Mouse (Mus musculus) thymus, adult 18-20 months (tissue): ENCODE data around the gene Medag.

Experiments
- DNase-seq, 2 experiments: peaks; one replicate each; pipeline ENCODE4 v3.0.0; 2022; ENCODE audit warnings: mixed read lengths in 2 of 2

The Medag gene

GRCm38 (mm10) chr5:149430943-149431342 is 19.4 kb downstream of the Medag start:
- no peak for DNase-seq

DNA sequence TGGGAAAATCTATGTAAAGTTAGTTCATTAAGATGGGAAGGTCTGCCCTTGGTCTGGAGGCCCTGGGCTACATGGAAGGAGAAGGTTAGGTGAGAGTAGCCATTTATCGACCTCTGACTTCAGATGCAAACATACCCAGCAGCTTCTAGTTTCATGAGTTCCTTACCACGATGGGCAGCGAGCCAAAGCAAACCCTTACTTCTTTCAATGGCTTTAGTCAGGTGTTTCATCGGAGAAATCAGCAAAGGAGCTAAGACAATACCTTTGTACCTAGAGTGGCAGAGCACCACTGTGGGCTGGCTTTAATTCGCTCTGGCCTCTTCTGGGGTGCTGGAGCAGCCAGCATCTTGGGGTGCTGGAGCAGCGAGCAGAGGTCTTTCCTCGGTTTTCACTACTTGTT is 22.1 kb downstream of the Medag start:
- DNase-seq, result no peak

GRCm38 (mm10) chr5:149434141-149434690 is 22.7 kb downstream of the Medag start:
- no peak for DNase-seq

GRCm38 (mm10) chr5:149436541-149436940 is 25.0 kb downstream of the Medag start:
- DNase-seq, result no peak

DNA sequence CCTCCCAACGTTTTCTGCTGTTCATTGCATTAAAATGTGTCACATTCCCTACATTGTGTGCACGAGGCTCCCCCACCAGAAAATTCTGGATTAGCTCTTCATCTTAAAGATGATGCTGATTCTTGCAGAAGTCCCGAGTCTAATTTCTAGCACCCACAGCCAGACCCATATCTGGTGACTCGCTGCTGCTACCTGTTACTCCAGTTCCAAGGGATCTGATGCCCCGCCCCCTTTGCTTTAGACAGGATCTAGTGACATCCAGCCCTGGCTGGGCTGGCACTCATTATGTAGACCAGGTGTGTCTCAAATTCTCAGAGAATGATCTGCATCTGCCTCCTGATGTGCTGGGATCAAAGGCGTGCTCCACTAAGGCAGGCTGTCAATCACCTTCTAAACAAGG is 25.6 kb downstream of the Medag start:
- DNase-seq, result no peak

GRCm38 (mm10) chr5:149439531-149440179 is 28.1 kb downstream of the Medag start, which contains the start of gene Tex26:
Gene Tex26, plus strand, starts transcription at chr5:149439660.
- DNase-seq, result peak; percentile 63 to 67

- DNase-seq, result peak; percentile 51 to 67
Observed at GRCm38 (mm10) chr5:149440180-149440573, 28.6 kb downstream of the Medag start.

GRCm38 (mm10) chr5:149441646-149442276 is 30.2 kb downstream of the Medag start:
- no peak for DNase-seq

- no peak for DNase-seq
Observed at GRCm38 (mm10) chr5:149442277-149442660, 30.7 kb downstream of the Medag start.

DNA sequence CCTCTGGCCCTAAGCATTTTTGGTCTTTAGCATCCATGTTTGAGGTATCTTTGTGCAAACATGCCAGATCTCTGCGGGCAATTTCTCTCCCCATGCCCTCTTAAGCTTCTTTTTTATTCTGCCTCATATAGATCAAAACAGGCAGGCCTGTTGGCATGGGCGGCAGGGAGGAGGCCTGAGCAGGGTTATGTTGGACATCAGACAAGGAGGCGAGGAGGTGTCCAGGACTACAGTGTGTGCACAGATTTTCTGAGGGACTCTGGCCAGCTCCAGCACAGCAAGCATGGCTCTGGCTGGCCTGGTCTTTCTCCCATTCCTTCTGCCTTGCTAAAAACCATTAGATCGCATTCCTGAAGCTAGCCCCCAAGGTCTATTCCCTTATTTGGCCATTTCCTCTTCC is 32.9 kb downstream of the Medag start:
- DNase-seq, result no peak

GRCm38 (mm10) chr5:149446495-149446894 is 34.9 kb downstream of the Medag start:
- DNase-seq, result no peak

- no peak for DNase-seq
Observed at GRCm38 (mm10) chr5:149447733-149448132, 36.2 kb downstream of the Medag start.

DNA sequence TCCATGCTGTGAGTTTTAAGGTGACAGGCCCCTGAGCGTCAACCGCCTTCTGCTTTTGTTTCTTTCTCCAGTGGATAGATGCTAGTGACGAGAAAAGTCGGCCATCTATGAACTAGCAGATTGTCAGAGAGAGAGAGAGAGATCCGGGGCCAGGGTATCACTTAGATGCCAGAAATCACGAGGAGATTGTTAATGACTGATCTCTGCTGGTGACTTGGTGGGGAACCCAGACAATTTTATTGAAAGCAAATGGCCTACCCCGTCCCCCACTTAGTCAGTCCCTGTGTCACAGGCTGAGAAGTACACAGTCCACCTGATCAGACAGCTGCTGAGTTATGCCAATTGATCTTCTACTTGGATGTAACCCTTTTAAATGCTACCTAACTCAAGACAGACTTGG is 37.9 kb downstream of the Medag start:
- DNase-seq, result no peak

- no peak for DNase-seq
Observed at GRCm38 (mm10) chr5:149451209-149451681, 39.7 kb downstream of the Medag start.

DNA sequence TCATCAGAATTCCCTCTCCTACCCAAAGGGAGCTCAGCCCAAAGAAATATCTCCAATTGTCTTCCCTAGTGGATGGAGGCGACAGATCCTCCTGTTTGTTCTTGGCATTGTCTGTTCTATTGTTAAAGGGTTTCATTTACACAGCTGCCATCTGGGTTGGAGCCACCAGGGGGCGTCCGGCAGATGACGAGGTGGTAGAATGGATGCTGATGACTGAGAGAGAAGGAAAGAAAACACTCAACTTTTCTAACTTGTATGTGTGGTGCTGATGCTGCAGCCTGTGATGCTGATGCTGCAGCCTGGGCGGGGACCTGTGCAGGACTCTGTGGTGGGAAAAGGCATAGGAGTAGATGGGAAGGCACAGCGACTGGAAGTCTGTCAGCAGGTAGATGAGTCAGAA is 42.7 kb downstream of the Medag start:
- DNase-seq, result peak; percentile 43 to 55

DNA sequence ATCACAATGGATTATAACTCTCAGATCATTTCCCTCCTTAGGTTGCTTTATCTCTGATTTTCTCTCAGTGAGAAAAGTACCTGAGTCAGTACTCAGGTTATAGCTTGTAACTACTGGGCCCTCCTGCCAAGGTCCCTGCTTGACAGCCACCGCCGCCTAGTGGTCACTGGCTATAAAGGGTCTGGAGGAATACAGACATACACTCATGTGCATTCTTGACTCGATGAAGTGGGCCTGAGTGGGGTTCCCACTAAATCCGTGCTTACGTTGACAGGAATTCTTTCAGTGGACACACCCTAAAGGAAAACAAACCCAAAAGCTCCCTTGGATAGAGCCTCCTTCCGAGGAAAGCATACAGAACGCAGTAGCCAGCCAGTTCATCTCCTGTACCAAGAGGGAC is 45.0 kb downstream of the Medag start:
- no peak for DNase-seq

- DNase-seq, result no peak
Observed at GRCm38 (mm10) chr5:149462071-149462470, 50.5 kb downstream of the Medag start.

- DNase-seq, result no peak
Observed at GRCm38 (mm10) chr5:149465305-149465704, 53.8 kb downstream of the Medag start.

DNA sequence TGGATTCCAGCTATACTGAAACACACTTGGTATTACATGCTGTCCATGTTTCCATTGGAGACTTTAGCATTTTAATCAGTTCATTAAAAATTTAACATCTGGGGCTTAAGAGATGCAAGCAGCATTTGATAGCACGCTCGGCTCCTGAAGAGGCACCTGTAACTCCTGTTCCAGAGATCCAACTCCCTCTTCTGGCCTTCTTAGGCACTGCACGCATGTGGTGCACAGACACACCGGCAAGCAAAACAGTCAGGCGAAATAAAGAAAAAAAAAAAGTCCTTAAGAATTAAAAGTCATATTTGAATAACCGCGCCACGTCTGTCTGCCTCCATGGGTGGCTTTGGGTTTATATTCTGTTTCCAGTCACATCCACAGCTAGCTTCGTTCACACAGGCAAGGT is 62.6 kb downstream of the Medag start:
- no peak for DNase-seq

- no peak for DNase-seq
Observed at GRCm38 (mm10) chr5:149474701-149475468, 63.3 kb downstream of the Medag start.
